Mouse (Mus musculus) CH12.LX (cell line): Measurements from ENCODE around the gene Bicc1. TPM values are rescaled to one million over a fixed set of nuclear protein-coding genes. Genes with fewer than 3 reads are reported as not detected.

Source experiments
- DNase-seq: peaks from one replicate; pipeline ENCODE4 v3.0.0-alpha.2; 2013; ENCODE audit errors: extremely low read depth
- H3K27ac ChIP-seq: 2 replicates; pipeline ENCODE4 v1.5.1; 2012; ENCODE audit warnings: low read depth, mild to moderate bottlenecking, control low read depth, moderate library complexity; ENCODE audit not compliant: insufficient read depth
- H3K27me3 ChIP-seq: replicated peaks from 2 replicates; pipeline ENCODE3; 2012; ENCODE audit warnings: inconsistent platforms
- H3K36me3 ChIP-seq, 2 experiments: replicated peaks in 1 of 2; 2 replicates each; pipeline versions ENCODE3 to v1.6.1; 2012; ENCODE audit warnings: inconsistent platforms in 1 of 2, low read length in 1 of 2, mild to moderate bottlenecking in 1 of 2, mixed read lengths in 1 of 2, moderate library complexity in 1 of 2; ENCODE audit not compliant: control insufficient read depth in 1 of 2, insufficient read depth in 1 of 2
- H3K4me1 ChIP-seq, 2 experiments: 2 replicates each; pipeline ENCODE4 v1.6.1; 2012; ENCODE audit warnings: inconsistent platforms in 1 of 2, moderate library complexity in 1 of 2; ENCODE audit not compliant: insufficient read depth in 2 of 2, control insufficient read depth in 1 of 2
- H3K4me2 ChIP-seq: 2 replicates; pipeline ENCODE4 v1.6.1; 2012; ENCODE audit warnings: low read depth, mild to moderate bottlenecking, control low read depth; ENCODE audit not compliant: poor library complexity, insufficient read depth, severe bottlenecking
- H3K4me3 ChIP-seq, 3 experiments: fragments of 150-350 bp in 1 of 3; sonication (generic) in 1 of 3; replicated peaks in 1 of 3; 2 replicates each; pipeline versions ENCODE3 to v1.5.1; 2011 to 2012; ENCODE audit warnings: low read depth in 2 of 3, low read length in 2 of 3, mild to moderate bottlenecking in 2 of 3, moderate library complexity in 2 of 3, control low read depth in 1 of 3, improper control_type of control experiment in 1 of 3, inconsistent platforms in 1 of 3, mixed read lengths in 1 of 3; ENCODE audit not compliant: poor library complexity in 1 of 3
- H3K79me2 ChIP-seq: replicated peaks from 2 replicates; pipeline ENCODE4 v1.6.1; 2012; ENCODE audit warnings: mild to moderate bottlenecking, moderate library complexity; ENCODE audit not compliant: control insufficient read depth, poor library complexity, insufficient read depth, severe bottlenecking; ENCODE audit errors: extremely low read depth
- H3K9ac ChIP-seq: 2 replicates; pipeline ENCODE4 v1.6.1; 2012; ENCODE audit warnings: low read depth, mild to moderate bottlenecking, control low read depth, moderate library complexity; ENCODE audit not compliant: insufficient read depth
- H3K9me3 ChIP-seq: replicated peaks from 2 replicates; pipeline ENCODE3; 2012; ENCODE audit warnings: low read length, inconsistent platforms, mixed read lengths
- CHD1 ChIP-seq: IDR thresholded peaks from 2 replicates; pipeline ENCODE4 v1.6.1; 2012; ENCODE audit warnings: low read depth, low read length, improper control_type of control experiment, inconsistent platforms
- CTCF ChIP-seq, 2 experiments: IDR thresholded peaks in 1 of 2; conservative IDR thresholded peaks in 1 of 2; 2 replicates each; pipeline ENCODE4 v1.5.1; 2011 to 2012; ENCODE audit warnings: low read depth in 2 of 2, low read length in 2 of 2, improper control_type of control experiment in 1 of 2, inconsistent platforms in 1 of 2, mild to moderate bottlenecking in 1 of 2, moderate library complexity in 1 of 2
- ELF1 ChIP-seq: IDR thresholded peaks from 2 replicates; pipeline ENCODE4 v1.6.1; 2014; ENCODE audit warnings: low read depth, mild to moderate bottlenecking, inconsistent platforms, low read length, improper control_type of control experiment
- EP300 ChIP-seq: IDR thresholded peaks from 2 replicates; pipeline ENCODE4 v1.6.1; 2011; ENCODE audit warnings: low read length, improper control_type of control experiment
- ETS1 ChIP-seq: conservative IDR thresholded peaks from 2 replicates; pipeline ENCODE4 v1.6.1; 2012; ENCODE audit warnings: low read depth, mild to moderate bottlenecking, inconsistent platforms, low read length, improper control_type of control experiment, moderate library complexity
- IRF4 ChIP-seq: IDR thresholded peaks from 2 replicates; pipeline ENCODE4 v1.6.1; 2014; ENCODE audit warnings: low read depth, mild to moderate bottlenecking, inconsistent platforms, low read length, improper control_type of control experiment
- KAT2A ChIP-seq: IDR thresholded peaks from 2 replicates; pipeline ENCODE4 v1.6.1; 2012; ENCODE audit warnings: low read length, improper control_type of control experiment, inconsistent platforms; ENCODE audit not compliant: insufficient replicate concordance
- MAFK ChIP-seq: IDR thresholded peaks from 2 replicates; pipeline ENCODE4 v1.6.1; 2011; ENCODE audit warnings: low read length, improper control_type of control experiment; ENCODE audit not compliant: insufficient replicate concordance
- MAX ChIP-seq: IDR thresholded peaks from 2 replicates; pipeline ENCODE4 v1.6.1; 2011; ENCODE audit warnings: low read length, improper control_type of control experiment
- MEF2A ChIP-seq: IDR thresholded peaks from 2 replicates; pipeline ENCODE4 v1.6.1; 2014; ENCODE audit warnings: low read depth, mild to moderate bottlenecking, inconsistent platforms, low read length, improper control_type of control experiment, borderline replicate concordance
- MXI1 ChIP-seq: IDR thresholded peaks from 2 replicates; pipeline ENCODE4 v1.6.1; 2011; ENCODE audit warnings: mild to moderate bottlenecking, low read depth, low read length, improper control_type of control experiment
- NELFE ChIP-seq: IDR thresholded peaks from 2 replicates; pipeline ENCODE4 v1.6.1; 2011; ENCODE audit warnings: low read depth, low read length, improper control_type of control experiment
- PAX5 ChIP-seq: IDR thresholded peaks from 2 replicates; pipeline ENCODE4 v1.6.1; 2012; ENCODE audit warnings: low read length, inconsistent platforms, mixed read lengths
- POLR2A ChIP-seq: IDR thresholded peaks from 2 replicates; pipeline ENCODE4 v1.6.1; 2011; ENCODE audit warnings: low read depth, mild to moderate bottlenecking, improper control_type of control experiment, low read length
- RAD21 ChIP-seq: IDR thresholded peaks from 2 replicates; pipeline ENCODE4 v1.6.1; 2011; ENCODE audit warnings: low read depth, mild to moderate bottlenecking, low read length, improper control_type of control experiment, moderate library complexity
- SMC3 ChIP-seq: IDR thresholded peaks from 2 replicates; pipeline ENCODE4 v1.6.1; 2011; ENCODE audit warnings: low read depth, low read length, improper control_type of control experiment
- USF2 ChIP-seq: conservative IDR thresholded peaks from 2 replicates; pipeline ENCODE4 v1.6.1; 2011; ENCODE audit warnings: low read depth, low read length, improper control_type of control experiment
- ZKSCAN1 ChIP-seq: IDR thresholded peaks from 2 replicates; pipeline ENCODE4 v1.6.1; 2012; ENCODE audit warnings: low read depth, inconsistent platforms, low read length, improper control_type of control experiment, borderline replicate concordance
- ZMIZ1 ChIP-seq: IDR thresholded peaks from 2 replicates; pipeline ENCODE4 v1.6.1; 2012; ENCODE audit warnings: low read depth, mild to moderate bottlenecking, inconsistent platforms, low read length, improper control_type of control experiment
- ZNF384 ChIP-seq: IDR thresholded peaks from 2 replicates; pipeline ENCODE4 v1.6.1; 2012; ENCODE audit warnings: low read depth, low read length, improper control_type of control experiment, inconsistent platforms
- dilution Hi-C: fragments of 300-500 bp; cut with MboI; formaldehyde crosslinking; loops from 2 replicates; pipeline ENCODE4 v1.14.3; 2020; ENCODE audit warnings: low sequenced_read_pairs; ENCODE audit not compliant: extremely low pct_unique_long_range_greater_than_20kb, extremely low pct_ligation_motif_present
- in situ Hi-C: fragments of 300-500 bp; cut with MboI; formaldehyde crosslinking; loops from 3 replicates; pipeline ENCODE4 v1.14.3; 2019; ENCODE audit warnings: low sequenced_read_pairs, low pct_ligation_motif_present, low pct_unique_long_range_greater_than_20kb, mixed read lengths
- polyA plus RNA-seq: library from polyadenylated mRNA; unstranded; fragments of >175 nt; gene quantifications from 2 replicates; pipeline ENCODE4 v1.2.1, GENCODE M21; 2012; ENCODE audit warnings: low read depth; ENCODE audit not compliant: insufficient read length
- total RNA-seq, 2 experiments: library from RNA; depleted of rRNA; stranded (reverse); fragments of 300-350 nt in 1 of 2; fragments of >200 nt in 1 of 2; gene quantifications; 2 replicates each; pipeline ENCODE4 v1.2.3; 2012 to 2014

Bicc1 gene
- total and polyA plus RNA-seq, 3 experiments, result not detected

DNA sequence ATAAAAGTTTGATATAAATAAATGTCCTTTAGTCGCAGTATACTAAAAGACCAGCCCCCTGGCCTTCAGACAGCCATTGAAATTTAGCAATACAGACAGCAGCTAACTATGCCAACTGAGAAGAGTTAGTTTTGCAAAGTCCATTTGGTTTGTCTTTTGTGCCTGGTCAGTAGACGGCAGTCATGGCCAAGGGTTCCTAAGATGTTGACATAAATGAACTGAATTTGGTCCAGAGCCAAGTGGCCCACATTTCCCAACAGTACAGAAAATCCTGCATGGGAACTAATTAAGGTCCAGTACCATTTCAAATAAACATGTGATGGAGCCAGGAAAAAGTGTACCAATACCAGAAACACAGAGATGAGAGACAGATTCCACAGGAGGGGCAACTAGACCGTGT is 235.2 kb downstream of the Bicc1 start:
- H3K79me2 ChIP-seq, result no peaks in the 10 kb centered on the region
- dilution Hi-C loops, result no loop called here
- peaks cover 71% of the 10 kb centered on the region for H3K9me3 ChIP-seq
- H3K27me3 ChIP-seq, result no peaks in the 10 kb centered on the region
- no peak for DNase-seq
- no peak for TF ChIP-seq PAX5
- no peak for TF ChIP-seq CTCF (conservative IDR thresholded peaks at IDR 0.05 in 1 of 2, IDR thresholded peaks at IDR 0.05 in 1 of 2; ENCODE audit: low read depth in 2 of 2, low read length in 2 of 2)
- TF ChIP-seq MAFK, result no peak
- no peak for TF ChIP-seq USF2
- TF ChIP-seq KAT2A, result no peak
- TF ChIP-seq ZNF384, result no peak
- no peak for TF ChIP-seq ELF1
- no peak for TF ChIP-seq MAX
- no peak for TF ChIP-seq MEF2A
- no peak for TF ChIP-seq MXI1
- no peak for TF ChIP-seq SMC3
- no peak for TF ChIP-seq POLR2A
- no peak for TF ChIP-seq ZMIZ1
- TF ChIP-seq RAD21, result no peak
- no peak for TF ChIP-seq ETS1
- no peak for TF ChIP-seq ZKSCAN1
- no peak for TF ChIP-seq IRF4
- H3K27ac ChIP-seq, result no peak overlapping the region
- no peaks in the 10 kb centered on the region for H3K36me3 ChIP-seq
- in situ Hi-C loops, result no loop called here
- H3K4me1 ChIP-seq, result no peaks in the 10 kb centered on the region
- H3K9ac ChIP-seq, result no peak overlapping the region
- H3K4me2 ChIP-seq, result no peak overlapping the region
- no peak overlapping the region for H3K4me3 ChIP-seq

GRCm38 (mm10) chr10:70923936-70924335 is 235.6 kb downstream of the Bicc1 start:
- in situ Hi-C loops (no loop called here), dilution Hi-C loops (no loop called here)
- Histone ChIP-seq H3K79me2 (no peaks in the 10 kb centered on the region), H3K27me3 (no peaks in the 10 kb centered on the region), H3K9ac (no peak overlapping the region), H3K36me3 (no peaks in the 10 kb centered on the region), H3K4me2 (no peak overlapping the region), H3K4me3 (no peak overlapping the region), H3K4me1 (no peaks in the 10 kb centered on the region), H3K27ac (no peak overlapping the region), H3K9me3 (peaks cover 71% of the 10 kb centered on the region)
- TF ChIP-seq CHD1 (no peak), NELFE (no peak), ETS1 (no peak), CTCF (conservative IDR thresholded peaks at IDR 0.05 in 1 of 2, IDR thresholded peaks at IDR 0.05 in 1 of 2; ENCODE audit: low read depth in 2 of 2, low read length in 2 of 2) (no peak), EP300 (no peak)
- DNase-seq, result no peak
